Mouse (Mus musculus) kidney, adult 11 months (tissue): ENCODE results near the gene Cage1.
A peak's percentile ranks its signal among the peaks of the same experiment; 100 is the strongest.

ENCODE experiments used
- DNase-seq: peaks from one replicate; pipeline ENCODE4 v3.0.0; 2022

Cage1 gene

DNA sequence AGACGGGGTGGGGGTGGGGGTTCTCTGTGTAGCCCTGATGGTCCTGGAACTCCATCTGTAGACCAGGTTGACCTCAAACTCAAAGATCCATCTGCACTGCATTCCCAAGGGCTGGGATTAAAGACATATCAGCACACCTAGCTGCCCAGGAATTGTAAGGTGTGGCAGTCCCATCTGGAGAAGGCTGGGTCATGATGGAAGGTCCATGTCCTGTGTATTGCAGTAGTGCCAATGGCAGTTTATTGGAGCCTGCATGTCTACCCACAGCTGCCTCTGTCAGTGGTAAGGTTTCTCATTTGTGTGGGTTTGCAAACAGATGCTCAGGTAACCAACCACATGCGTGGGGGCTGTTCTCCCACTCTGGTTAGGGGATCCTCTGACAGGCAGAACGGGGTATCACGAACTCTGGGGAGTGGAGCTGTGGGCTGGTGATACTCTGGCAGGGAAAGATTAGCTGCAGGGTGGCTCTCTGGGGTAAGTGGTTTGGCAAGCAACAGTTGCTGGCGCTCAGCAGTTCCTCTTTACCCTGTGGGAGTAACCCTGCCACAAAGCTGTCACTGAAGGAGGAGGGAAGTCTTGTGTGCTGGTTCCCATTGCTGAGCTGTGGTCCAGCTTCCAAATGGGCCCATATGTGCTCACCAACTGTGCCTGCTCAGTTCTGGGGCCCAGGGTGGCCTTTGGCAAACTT is 27.0 kb downstream of the Cage1 start:
- DNase-seq: no peak

DNA sequence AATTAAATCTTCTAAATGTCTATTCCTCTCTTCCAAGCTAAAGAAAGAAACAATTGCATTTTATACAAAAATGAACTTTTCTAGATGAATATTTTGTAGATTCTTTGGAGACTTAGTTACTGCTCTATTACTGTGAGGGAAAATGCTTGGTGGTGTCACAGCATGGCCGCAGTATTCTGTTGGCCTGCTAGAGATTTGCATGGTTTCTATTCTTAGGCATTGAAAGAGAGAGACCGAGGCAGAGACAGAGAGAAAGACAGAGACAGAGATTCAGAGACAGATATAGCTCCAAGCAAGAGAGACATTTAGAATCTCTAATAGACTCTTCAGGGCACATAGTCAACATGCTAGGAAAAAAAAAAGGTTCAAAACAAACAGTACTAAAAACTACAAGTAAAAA is 28.9 kb downstream of the Cage1 start:
- DNase-seq: no peak

DNA sequence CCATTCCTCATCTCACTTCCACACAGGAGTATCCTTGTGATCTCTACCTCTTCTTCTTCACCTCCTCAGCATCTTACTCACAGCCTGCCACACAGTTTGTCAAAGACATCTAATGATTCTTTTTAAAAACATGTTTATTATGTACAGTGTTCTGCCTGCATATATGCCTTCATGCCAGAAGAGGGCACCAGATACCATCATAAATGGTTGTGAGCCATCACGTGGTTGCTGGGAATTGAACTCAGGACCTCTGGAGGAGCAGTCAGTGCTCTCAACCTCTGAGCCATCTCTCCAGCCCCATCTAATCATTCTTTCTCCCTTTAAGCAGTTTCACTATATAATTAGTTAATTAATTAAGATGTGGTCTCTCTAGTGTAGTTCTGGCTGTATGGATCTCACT is 34.4 kb downstream of the Cage1 start:
- DNase-seq: no peak

DNA sequence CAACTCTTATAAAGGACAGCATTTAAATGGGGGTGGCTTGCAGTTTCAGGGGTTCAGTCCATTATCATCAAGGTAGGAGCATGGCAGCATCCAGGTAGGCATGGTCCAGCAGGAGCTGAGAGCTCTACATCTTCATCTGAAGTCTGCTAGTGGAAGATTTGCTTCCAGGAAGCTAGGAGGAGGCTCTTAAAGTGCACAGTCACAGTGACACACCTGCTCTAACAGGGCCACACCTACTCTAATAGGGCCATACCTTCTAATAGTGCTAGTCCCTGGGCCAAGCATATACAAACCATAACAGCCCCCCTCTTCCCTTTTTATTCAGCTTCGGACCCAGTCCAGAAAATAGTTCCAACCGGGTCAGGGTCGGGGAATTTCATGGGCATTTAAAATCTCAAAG is 37.2 kb downstream of the Cage1 start:
- DNase-seq: no peak

DNA sequence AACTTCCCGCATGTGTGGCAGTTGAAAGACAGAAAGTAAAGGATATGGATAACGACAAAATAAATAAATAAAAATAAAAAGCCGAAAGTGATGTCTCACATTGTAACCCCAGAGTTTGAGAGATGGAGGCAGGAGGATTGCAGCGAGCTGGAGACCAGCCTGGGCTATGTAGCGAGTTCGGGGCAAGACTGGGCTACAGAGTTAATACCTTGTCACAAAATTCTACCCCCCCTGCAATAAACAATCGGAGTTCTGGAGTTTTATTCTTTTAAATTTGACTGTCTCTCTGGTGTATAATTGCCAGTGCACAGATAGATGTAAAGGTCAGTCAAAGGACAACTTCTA is 42.5 kb downstream of the Cage1 start:
- no peak for DNase-seq

DNA sequence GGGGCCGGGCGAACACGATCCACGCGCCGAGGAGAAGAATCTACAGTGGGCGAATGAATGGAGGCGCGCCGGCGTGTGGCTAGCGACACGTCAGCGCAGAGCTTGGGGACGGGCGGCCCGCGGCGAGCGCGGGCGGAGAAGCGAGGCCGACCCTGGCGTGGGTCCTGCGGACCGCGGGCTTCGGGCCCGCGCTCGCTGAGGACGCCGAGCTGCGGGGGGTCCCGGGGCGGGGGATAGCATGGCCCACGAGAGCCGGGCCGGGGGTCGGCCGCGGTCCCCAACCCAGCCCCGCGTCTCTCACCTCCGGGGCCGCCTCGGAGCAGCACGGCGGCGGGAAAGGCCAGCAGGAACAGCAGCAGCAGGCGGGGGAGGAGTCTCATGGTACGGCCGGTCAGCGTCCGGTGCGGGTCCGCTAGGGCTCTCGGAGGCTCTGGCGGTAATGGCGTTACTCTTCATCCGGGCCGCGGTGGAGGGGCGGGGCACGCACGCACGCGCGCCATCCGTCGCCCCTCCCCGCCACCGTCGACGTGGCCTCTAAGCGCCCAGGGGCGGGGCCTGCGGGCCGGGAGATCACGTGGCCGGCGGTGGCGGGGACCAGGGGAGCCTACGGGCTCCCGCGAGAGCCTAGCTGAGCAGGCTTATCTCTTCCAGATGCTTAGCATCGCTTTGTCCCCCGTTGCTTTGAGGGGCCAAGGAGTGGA is 43.0 kb downstream of the Cage1 start, which contains the start of gene Ssr1:
Gene Ssr1 (minus strand): TSS at position 514 of the 701 bp plus-strand sequence.
- peak; percentile 93 for DNase-seq

DNA sequence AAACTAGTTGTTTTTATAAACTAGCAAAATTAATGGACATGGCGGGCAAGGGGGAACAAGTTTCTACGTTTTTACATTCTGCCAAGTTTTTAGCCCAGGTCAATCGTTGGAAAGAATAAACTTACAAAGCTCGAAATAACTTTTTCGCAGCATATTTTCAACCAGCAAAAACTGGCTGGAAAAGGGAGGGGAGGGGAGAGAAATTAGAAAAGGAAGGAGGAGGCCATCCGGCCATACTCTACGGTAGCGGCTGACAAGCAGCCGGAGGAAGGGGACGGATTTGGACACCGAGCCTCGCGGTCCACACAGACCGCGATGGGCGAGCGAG is 43.5 kb downstream of the Cage1 start:
- DNase-seq: no peak

DNA sequence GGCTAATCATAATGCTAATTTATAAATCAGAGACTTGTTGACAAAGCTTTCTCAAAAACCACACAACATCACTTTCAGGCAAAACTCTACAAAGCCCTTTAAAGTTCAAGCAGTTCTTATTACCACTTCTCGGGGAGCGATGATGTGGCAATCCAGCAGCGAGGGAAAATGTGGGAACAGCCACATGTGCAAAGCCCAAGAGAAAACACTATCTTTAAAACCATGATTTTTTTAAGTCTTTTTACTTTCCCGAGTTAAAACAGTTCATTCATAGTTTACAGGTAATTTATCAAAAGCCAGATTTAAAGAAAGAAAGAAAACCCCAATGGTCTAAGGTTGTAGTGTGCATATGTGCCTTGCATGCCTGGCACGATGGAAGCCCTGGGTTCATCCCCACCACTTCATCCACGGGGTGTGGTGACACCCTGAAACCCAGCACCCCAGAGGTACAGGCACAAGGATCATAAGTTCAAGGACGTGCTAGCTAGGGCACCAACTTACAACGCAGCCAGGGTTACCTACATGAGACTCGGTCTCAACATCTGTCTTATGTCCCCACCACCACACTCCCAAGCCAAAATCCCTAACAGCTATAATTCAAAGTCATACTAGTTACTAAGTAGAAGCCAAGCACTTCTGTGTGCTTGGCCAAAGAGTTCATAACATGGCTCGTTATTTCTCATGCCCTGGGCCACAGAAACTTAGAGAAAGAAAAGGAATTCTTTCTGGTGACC is 44.1 kb downstream of the Cage1 start:
- DNase-seq: no peak

DNA sequence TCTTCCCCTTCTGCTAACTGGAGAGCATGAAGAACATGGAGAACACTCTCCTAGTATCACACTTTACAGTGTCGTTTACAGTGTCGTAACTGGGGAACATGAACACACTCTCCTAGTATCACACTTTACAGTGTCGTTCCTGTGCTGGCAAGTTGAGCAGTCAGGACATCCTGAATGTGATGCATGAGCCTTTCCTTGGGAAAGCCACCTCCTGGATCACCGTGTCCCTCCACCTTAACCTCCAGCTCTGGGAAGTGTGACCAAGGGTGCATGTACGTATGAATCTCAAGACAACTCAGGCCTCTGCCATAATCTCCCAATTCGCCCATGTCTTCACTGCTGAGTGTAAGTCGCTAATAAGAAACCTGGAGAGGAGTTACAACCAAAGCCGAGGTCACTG is 47.2 kb downstream of the Cage1 start:
- no peak for DNase-seq

DNA sequence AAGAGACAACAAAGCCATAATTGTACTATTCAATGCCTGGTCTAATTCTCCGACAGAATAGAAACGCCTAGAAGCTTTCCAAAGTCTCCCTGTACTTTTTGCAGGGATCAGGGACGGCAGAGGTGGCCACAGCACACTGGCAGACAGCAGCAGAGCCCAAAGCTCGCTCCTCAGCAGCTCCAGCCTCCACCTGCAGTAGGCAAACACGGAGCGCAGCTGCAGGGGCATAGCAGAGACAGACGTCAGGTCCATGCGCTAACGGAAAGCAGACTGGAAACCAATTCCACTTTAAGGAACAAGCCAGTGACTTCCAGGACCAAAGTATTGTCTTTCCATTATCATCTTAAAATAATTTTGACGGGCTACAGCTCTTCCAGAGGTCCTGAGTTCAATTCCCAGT is 50.7 kb downstream of the Cage1 start:
- no peak for DNase-seq

DNA sequence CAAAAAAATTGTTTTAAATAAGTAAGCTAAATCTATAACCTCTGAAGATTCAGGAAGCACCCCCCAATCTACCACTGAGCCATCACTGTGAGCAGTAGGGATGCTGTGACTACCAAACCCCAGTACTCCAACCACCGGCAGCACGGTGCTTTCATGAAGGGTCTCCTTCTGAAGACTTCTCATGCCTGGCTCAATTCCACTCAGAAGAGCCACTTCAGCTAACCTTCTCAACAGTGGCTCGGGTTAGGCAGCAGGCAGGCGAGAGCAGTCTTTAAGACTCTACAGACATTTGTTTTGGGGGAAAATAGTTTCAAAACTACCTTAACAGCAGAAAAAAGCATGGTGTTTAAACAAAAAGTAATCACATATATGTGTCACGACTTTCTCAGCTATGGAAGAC is 55.8 kb downstream of the Cage1 start:
- no peak for DNase-seq

DNA sequence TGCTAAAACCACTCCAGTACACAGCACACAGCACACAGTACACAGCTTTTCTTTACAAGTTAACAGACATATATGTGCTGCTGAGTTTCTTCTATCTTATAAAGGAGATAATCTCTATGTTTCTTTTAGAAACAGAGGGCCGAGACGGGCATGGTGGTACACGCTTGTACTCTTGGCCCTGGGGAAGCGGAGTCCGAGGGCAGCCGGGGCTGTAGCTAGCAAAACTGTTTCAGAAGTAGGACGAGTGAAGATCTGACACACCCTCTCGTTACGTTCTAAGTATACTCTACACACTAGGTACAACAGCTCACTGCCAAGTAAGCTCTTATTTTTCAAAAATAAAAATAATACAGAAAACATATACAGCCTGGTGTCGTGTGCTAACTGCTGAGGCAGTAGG is 56.5 kb downstream of the Cage1 start:
- no peak for DNase-seq

DNA sequence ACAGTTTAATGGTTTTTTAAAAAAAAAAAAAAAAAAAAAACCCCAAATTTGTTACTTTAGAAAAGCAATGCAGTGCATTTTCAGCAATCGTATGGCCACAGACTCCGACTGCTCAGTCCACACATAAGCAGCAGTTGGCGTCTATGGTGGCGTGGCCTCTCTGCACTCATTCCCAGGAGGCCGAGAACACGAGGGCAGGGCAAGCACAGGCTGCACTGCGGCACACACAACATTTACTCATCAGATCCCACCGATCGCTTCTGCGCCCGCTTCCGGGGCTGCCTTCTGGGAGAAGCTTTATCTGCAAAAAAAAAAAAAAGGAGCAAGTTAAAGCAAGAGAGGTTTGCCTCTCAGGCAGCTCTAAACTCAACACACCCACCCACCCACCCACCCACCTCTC is 57.4 kb downstream of the Cage1 start:
- DNase-seq: no peak

DNA sequence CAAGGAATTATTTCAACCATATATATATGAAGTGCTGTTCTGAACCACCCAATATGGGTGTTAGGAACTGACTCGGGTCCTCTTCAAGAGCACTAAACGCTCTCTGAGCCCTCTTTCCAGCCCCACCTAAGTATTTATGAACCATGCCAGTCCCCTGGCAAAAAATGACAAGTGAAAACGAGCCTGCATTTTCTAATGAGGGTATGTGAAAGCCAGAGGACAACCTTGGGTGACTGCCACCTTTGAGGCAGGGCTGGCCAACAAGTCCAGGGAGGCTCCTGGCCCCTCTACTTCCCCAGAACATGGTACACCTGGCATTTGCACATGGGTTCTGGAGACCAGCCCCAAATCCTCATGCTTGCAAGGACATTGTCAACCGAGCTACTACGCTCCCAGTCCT is 62.1 kb downstream of the Cage1 start:
- no peak for DNase-seq

DNA sequence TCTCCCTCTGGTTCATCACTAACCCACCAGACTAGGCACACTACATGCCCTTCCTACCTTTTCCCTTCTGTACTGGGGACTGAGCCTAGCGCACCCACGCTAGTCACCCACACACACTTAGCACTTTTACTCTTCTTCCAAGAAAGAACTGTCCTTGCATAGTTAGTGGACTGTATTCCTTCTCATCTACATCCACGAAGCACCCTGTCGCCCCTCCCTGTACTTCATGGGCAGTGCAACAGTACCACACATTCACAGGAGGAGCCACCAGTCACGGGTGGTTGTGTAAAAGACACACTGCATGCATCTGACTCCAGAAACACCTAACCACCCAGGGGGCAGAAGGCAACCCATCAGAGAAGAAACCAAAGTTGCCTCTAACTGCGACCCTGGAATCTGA is 62.8 kb downstream of the Cage1 start:
- DNase-seq: no peak

DNA sequence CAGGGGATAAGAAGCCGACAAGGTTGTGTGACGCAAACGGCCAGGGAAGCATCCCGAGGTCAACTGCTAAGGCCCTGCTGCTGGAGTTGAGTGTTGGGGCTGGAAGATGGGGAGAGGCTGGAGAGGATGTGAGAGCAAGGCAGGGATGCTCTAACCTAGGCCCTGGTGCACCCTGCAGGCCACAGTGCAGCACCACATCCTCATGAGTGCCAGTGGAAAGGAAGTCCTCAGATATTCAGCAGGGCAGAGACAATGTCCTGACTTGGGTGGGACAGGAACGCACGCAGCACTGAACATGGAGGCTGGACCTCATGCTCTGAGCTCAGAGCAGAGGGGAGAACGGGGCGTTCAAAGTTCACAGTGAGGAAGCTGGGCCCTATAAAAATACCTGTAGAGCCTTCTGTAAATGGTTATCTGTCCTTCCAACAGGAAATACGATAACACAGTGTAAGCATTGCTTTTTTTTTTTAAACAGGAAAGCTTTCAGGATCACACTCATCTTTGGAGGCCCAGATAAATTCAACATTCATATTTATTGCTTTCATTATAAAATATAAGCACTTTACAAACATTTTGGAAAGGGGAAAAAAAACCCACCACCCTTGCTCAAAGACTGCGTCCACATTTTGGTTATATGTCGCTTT is 65.9 kb downstream of the Cage1 start:
- no peak for DNase-seq

DNA sequence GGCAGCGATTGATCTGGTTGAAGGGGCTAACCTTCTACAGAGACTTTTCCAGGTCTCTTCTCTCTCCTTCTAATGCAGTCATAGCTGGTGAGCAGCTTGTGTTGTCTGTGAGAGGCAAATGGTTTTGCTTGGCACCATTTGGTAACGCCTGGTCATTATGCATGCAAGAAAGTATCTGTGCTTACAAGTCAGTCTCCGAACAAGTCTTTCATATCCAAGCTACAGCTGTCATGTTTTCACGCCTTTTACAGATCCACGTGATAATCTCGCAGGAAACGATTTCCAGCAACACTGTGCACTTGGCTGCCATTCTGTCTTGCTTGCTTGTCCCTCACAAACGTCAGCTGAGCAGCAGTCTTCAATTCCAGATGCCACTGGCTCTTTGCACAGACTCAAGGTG is 66.9 kb downstream of the Cage1 start:
- no peak for DNase-seq

DNA sequence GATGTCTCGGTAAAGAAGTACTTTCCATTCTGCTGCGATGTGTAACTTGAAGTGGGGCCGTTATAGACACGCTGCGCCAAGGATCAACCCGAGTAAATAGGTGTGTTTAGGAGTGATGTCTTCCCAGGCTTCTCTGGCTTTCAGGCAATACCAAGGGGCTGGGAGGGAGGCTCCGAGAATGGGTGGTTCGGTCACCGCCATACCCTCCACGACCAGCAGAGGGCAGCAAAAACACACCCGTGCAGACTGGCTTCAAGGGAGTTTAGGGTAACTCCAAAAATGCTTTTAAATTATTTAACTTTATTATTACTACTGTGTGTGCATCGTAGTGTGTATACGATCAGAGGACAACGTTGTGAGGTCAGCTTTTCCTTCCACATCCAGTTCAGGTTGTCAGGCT is 67.5 kb downstream of the Cage1 start:
- peak; percentile 70 for DNase-seq

DNA sequence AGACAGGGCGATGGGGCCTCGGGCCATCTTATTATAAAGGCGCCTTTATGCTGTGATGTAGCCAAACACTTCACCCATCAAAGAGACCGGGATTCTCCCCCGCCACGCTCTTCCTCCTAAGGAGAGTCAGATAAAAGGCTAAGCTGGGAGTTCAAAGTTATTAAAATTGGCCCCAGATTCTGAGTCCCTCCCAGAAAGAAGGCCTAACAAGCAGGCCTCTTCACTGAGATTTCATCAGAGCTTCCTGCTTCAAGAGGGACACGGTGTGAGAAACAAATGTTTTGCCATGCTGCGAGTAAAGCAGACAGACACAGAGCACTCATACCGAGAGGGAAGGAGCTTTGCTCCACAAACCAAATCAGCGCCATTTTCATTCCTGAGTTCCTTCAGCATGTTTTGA is 69.3 kb downstream of the Cage1 start:
- no peak for DNase-seq

DNA sequence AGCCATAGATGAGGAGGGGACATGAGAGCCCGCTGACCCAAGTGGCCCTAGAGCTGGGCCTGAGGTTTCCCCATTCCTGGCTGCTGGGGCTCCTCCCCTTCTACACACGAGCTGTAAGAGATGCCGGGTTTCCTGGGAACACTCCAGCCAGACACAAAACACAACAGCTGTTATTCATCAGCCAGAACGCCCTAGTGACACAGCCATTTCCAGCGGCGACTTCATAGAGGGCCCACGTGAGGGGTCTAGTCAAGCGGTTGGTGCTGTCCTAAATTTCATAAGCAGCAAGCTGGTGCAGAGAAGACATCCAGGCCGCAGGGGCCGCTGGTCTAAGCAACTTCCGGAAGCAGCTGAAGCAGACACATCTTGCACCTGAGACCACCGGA is 69.8 kb downstream of the Cage1 start:
- DNase-seq: peak; percentile 50

DNA sequence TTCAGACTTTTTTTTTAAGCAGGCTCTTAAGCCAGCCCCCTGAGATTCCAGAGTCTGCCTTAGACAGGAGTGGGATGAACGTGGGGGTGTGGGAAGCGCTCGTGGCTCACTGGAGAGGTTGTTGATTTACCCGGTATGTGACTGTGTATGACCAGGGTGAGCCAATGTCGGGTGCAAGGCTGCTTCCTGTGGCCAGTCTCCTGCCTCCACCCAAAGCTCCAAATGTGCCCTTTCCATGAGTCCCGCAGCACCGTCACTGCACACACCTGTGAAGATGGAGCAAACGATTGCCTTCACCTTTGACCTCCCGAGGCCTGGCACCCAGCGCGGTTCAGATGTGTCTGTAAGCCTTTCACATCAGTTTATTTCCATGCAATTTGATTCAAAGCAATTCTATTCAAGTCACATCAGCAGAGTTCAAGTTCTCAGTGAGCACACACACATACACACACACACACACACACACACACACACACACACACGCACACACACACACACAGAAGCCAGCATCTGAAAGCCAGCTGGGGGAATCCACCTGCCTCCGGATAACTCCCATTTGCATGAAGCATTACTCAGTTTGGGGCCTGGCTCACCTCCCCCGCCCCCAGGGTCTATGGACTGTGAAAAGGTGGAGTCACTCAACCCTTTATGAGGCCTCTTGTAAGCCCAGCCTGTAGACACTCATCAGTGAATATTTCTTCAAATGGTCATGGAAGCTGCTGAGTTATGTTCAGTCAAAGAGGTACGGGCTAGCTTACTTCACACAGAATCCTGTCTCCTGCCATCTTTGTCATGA is 70.4 kb downstream of the Cage1 start:
- no peak for DNase-seq

DNA sequence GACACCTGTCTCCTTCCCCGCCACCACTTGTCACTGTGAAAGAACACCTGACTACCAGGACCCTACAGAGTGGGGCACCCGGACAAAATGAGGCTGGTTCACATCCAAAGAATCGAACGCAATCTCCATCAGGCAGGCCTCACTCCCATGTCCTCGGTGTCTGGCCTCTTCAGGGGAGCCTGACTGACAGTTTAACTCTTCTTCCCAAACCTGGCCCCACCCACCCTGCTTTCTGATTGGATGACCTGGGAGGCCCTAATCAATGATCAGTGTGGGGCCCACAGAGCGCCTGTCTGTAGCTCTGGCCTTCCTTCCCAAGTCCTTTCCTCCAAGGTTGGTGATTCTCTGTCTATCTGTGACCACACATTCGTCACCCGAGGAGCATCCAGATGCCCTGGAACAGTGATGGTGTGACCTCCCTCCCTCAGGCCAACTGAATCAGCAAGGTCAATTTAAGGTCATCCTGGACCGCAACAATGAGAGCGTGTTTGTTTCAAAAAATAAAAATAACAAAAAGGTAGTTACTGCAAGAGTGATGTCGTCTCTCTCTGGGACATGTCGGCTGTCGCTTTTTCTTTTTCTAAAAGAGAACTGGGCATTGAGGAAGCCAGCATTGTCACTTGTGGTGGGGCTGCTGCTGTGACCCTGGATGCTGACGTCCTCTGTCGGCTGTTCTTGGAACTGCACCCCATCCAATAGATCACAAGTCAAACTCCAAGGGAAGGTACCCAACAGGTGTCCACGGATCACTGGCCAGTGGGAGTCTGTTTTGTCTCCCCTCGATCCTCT is 71.5 kb downstream of the Cage1 start:
- no peak for DNase-seq
